Mouse (Mus musculus) mouse trophoblast stem cell (cell line): Measurements from ENCODE around the gene Cxcl16.
"Not testable (repeated sequence)": the region's sequence is repeated elsewhere in the genome, so short reads cannot be mapped to it uniquely, and the experiment has no call there.

Source experiments
- in situ Hi-C, 2 experiments: fragments of 300-500 bp; cut with MseI, MboI; formaldehyde crosslinking; loops; 2 replicates in 1 of 2; 3 replicates in 1 of 2; pipeline ENCODE4 v1.15.1; 2025

Gene Cxcl16

GRCm38 (mm10) chr11:70453261-70454044 is 6.3 kb downstream of the Cxcl16 start:
- in situ Hi-C loops, result no loop called here

GRCm38 (mm10) chr11:70451797-70452498 is 7.8 kb downstream of the Cxcl16 start, which contains the start of gene Med11:
Gene Med11, plus strand, starts transcription at chr11:70451919.
- in situ Hi-C loops, result no loop called here

- in situ Hi-C loops, result no loop called here
Observed at GRCm38 (mm10) chr11:70450926-70451325, 8.9 kb downstream of the Cxcl16 start.

DNA sequence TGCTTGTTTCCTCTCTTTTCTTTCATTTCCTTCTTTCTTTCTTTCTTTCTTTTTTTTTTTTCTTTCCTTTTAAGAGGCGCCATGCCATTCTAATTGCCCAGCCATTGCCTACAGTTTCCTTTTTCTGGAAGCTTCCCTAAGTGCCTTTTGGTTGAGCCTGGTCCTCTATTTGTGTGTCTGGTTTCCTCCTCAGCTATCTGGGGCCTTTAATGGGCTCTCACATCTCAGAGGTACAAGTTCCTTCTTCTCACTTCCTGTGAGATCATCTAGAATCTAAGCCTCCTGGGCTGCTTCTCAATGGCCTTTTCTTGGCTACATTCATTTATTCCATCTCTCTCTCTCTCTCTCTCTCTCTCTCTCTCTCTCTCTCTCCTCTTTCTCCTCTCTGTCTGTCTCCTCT is 12.4 kb downstream of the Cxcl16 start:
- in situ Hi-C loops, result no loop called here

- in situ Hi-C loops, result no loop called here
Observed at GRCm38 (mm10) chr11:70446756-70447155, 13.0 kb downstream of the Cxcl16 start.

GRCm38 (mm10) chr11:70444667-70445066 is 15.1 kb downstream of the Cxcl16 start:
- in situ Hi-C loops, result no loop called here

GRCm38 (mm10) chr11:70443964-70444363 is 15.8 kb downstream of the Cxcl16 start:
- in situ Hi-C loops, result no loop called here

GRCm38 (mm10) chr11:70441882-70442281 is 17.9 kb downstream of the Cxcl16 start:
- in situ Hi-C loops, result no loop called here

DNA sequence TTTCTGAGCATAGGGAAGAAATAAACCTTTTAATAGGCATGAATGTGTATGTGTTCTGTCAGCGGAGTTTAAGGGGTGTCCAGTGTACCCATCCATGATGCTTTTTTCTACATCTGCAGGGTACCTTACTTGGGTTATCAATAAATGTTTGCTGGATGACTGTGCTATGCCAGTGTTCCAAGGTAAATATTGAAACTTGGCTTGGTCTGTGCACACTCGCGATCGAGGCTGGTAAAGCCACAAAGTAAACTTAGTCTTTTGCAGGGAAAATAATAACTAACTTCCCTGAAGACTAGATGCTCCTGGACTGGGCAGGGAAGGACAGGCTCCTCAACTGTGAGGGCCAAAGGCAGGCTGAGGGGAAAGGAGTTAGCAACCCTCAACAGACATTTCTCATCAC is 19.1 kb downstream of the Cxcl16 start:
- in situ Hi-C loops, result no loop called here

DNA sequence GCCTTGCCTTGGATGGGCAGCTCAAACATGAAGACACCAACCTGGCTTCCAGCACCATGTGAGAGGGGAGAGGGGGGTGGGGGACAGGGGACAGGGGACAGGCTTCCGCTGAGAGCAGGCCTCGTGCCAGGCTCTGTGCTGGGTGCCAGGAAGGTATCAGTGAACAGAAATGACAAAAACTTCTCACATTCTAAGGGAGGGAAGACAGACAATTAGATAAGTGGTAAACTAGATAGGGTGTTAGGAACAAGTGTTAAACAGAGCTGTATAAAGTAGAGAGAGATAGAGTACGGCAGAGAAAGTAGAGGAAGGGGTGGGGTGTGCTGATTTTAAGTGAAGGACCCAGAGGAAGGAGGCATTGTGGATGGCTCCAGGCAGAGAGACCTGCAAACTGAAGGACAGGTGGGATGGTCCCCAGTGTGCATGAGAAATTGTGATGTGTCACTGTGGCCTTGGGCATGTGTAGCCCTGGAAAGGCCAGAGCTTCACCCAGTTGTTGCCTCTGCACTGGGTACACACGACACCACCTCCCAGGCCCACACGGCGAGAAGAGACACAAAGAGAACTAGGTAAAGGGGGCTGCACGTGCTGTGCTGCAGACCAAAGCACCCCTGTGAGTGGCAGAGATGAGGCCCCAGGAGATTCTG is 20.9 kb downstream of the Cxcl16 start:
- in situ Hi-C loops, result no loop called here

DNA sequence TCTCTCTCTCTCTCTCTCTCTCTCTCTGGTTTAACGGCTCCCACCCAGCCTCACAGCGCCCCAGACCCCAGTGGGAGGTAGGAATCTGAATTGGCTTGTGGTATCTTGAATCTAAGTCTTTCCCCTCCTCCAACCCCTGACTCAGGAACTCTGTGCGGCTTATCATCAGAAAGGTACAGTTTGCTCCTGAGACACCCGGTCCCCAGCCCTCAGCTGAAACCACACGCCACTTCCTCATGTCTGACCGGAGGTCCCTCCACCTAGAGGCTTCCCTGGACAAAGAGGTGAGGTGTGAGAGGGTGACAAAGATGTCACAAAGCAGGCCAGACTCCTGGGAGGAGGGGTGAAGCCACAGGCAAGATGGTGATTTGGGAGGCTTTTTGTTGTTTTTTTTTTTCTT is 22.4 kb downstream of the Cxcl16 start:
- in situ Hi-C loops, result no loop called here

DNA sequence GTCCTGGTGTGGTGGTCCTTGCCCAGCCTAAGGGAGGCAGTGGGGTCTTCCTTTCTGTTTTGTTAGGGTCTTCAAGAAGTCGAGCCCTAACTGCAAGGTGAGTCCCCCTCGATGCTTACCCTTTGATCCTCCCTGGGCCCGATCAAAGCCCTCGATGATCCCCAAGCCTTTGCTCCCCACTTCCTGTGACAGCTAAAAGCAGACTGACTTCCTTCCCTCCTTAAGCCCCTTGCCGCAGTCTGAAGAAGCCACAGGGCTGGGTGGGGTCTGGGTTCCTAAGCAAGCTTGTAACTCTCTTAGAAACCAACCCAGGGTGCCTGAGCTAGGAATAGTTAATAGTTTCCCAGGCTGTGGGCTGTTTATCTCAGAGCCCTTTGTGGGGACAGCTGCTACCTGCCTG is 24.3 kb downstream of the Cxcl16 start:
- in situ Hi-C loops, result no loop called here

- in situ Hi-C loops, result no loop called here
Observed at GRCm38 (mm10) chr11:70433951-70434350, 25.8 kb downstream of the Cxcl16 start.

DNA sequence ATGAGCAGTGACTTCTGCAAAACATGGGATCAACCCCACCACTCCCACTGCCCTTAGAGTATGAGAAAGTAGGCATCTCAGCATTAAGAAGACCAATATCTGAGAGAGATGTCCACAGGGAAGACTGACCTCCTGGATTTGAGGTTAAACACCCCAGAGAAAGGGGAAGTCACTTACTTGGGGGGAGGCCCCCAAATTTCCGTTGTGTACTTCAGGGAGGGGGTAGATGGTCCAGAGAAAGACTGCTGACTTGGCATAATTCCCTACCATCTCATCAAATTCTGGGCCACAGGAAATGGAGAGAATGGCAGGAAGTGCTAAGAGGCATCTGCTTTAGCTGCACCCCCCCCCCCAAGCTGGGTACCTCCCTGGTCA is 26.2 kb downstream of the Cxcl16 start:
- in situ Hi-C loops, result no loop called here

DNA sequence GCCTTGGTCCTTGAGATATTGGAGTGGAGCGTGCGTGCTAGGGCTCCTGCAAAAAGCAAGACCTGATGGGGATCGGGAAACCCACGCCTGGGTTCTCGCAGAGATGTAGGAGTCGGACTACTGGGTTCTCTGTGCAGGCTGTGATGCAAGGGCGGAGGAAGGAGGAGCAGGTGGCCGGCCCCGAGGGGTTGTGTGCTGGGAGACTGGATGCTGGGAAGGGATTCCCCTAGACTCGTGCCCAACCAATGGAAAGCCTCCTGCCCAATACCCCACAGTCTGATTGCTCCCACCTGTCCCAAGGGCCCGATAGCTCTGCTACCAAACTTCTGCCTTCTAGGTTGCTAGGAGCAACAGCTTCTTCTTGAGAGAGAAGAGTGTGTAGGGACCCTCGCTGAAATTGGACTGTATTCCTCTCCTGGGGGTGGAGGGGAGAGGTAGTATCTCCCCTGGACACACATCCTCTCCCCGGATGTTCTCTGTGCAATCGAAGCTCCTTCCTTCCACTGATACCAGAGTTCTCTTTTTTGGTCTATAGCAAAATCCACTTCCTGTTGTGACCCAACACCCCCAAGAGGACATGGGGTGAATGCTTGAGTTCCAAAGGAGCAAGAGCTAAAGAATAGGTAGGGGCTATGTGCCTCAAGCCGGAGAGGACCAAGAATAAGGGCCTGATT is 26.8 kb downstream of the Cxcl16 start:
- in situ Hi-C loops, result no loop called here

GRCm38 (mm10) chr11:70432048-70432894 is 27.5 kb downstream of the Cxcl16 start, which contains the start of gene Arrb2:
Gene Arrb2, plus strand, starts transcription at chr11:70432635.
- in situ Hi-C loops, result no loop called here

- in situ Hi-C loops, result no loop called here
Observed at GRCm38 (mm10) chr11:70431574-70431973, 28.2 kb downstream of the Cxcl16 start.

DNA sequence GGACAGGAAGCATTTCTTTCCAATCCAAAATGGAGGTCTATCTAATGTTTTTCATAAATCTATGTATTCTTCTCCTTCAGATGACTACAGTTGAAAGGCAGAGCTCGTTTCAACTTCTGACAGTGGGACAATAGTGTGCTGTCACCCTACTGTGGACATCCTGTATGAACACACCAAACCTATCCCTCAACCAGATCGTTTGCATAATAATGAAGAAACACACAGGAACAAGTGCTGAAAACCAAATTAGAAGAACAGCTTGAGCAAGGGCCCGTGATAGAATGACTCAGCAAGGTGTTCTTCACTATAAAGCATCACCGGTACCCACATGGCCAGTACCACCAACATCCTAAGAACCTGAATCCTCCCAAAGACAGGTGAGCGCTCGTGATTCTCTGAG is 33.2 kb downstream of the Cxcl16 start:
- in situ Hi-C loops, result not testable (repeated sequence)

GRCm38 (mm10) chr11:70419486-70419885 is 40.3 kb downstream of the Cxcl16 start:
- in situ Hi-C loops, result loop anchor here in 1 of 2 experiments (5.0 to 10.0 kb wide), 2 partner anchors 88 to 195 kb away; partner anchors contain the start of genes 4930544D05Rik, Chrne and Tm4sf5

- in situ Hi-C loops, result loop anchor here in 1 of 2 experiments (5.0 to 10.0 kb wide), 2 partner anchors 89 to 197 kb away; partner anchors contain the start of genes 4930544D05Rik, Chrne and Tm4sf5
Observed at GRCm38 (mm10) chr11:70418199-70418598, 41.6 kb downstream of the Cxcl16 start.

DNA sequence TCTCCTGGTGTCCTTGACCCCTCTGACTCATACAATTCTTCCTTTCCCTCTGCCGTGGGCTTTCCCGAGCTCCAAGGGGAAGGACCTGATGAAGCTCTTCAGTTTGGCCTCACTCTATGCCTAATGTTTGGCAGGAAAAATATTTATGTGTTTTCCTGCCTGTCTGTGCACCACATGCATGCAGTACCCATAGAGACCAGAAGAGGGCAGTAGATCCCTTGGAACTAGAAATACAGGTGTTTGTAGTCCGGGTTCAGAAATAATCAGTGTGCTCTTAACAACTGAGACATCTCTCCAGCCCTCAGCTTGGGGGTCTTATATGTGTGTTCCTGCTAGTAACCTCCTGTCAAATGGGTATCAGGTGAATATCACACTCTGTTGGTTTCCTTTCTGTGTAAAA is 45.8 kb downstream of the Cxcl16 start:
- in situ Hi-C loops, result loop anchor here (5.0 to 10.0 kb wide), 2 partner anchors 88 to 201 kb away; partner anchors contain the start of genes 4930544D05Rik (in 1 of the 2) and Chrne (in 1 of the 2)
